Mouse (Mus musculus): ENCODE measurements around the gene Pilra.
"Not testable (repeated sequence)": the region's sequence is repeated elsewhere in the genome, so short reads cannot be mapped to it uniquely, and the experiment has no call there.

The Pilra gene

GRCm38 (mm10) chr5:137835966-137836520 is at the start of gene Pilra:
Gene Pilra, minus strand, starts transcription at chr5:137836281.
- not testable (repeated sequence) for DNase-seq

- no peak for DNase-seq
Measured at GRCm38 (mm10) chr5:137883345-137883744, 47.3 kb upstream of the Pilra start.

- DNase-seq, result no peak
Measured at GRCm38 (mm10) chr5:137882922-137883321, 46.8 kb upstream of the Pilra start.

- DNase-seq, result no peak
Measured at GRCm38 (mm10) chr5:137877860-137878259, 41.8 kb upstream of the Pilra start.

- DNase-seq, result no peak
Measured at GRCm38 (mm10) chr5:137875054-137875453, 39.0 kb upstream of the Pilra start.

- not testable (repeated sequence) for DNase-seq
Measured at GRCm38 (mm10) chr5:137872381-137872702, 36.3 kb upstream of the Pilra start.

DNA sequence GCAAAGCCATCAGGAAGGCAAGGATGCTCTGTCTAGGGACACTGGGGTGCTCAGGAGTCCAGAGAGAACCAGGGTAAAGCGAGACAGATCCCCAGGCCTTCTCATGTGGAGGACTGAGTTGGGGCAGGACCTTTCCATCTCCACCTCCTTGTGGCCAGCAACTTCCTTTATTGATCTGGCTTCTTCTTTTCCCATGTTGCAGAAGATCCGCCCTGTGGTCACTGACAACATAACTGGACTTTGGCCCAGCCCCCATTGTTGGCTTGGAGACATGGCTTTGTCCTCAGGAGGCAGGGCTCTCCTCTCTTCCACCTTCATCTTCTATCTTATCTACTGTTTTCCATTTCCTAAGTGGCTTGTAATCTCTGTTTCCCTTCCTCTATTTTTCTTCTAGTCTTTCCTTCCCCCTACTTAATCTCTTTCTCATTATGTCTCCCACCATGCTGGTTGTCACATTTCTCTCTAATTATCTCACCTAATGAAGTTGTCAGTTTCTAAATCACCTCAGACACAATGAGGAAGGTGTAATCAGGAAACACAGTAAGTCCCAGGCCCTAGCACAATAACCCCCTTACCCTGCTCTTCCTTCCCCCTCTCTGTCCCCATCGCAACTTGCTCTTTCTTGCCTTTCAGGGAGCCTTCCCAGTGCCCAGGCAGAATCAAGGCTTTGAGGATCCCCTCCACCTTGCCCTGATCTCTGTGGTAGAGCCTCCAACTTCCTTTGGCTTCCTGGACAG is 35.7 kb upstream of the Pilra start, which contains the start of gene Pilrb2:
Gene Pilrb2, minus strand, starts transcription at position 172 of the 737 bp plus-strand sequence.
- DNase-seq, result not testable (repeated sequence)

DNA sequence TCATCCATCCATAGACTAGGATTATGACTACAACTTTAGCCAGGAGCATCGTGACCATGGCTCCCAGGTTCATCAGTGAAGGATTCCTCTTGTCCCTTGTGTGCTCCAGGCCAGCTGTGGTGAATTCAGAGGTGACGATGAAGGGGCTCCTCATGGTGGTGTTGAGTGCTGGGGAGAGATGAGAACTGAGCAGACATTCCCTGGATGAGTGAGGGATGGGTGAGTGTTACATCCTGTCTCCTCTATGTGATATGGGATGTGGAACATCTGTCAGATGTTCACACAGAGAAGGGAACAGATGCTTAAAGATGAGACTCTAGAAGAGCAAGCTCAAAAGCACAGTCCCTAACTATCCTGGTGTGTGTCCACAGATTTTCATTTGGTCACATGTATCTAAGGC is 32.5 kb upstream of the Pilra start:
- not testable (repeated sequence) for DNase-seq

- not testable (repeated sequence) for DNase-seq
Measured at GRCm38 (mm10) chr5:137864008-137864407, 27.9 kb upstream of the Pilra start.

GRCm38 (mm10) chr5:137857960-137858710 is 22.1 kb upstream of the Pilra start, which contains the start of gene Pilrb1:
Gene Pilrb1, minus strand, starts transcription at chr5:137858106.
- not testable (repeated sequence) for DNase-seq

DNA sequence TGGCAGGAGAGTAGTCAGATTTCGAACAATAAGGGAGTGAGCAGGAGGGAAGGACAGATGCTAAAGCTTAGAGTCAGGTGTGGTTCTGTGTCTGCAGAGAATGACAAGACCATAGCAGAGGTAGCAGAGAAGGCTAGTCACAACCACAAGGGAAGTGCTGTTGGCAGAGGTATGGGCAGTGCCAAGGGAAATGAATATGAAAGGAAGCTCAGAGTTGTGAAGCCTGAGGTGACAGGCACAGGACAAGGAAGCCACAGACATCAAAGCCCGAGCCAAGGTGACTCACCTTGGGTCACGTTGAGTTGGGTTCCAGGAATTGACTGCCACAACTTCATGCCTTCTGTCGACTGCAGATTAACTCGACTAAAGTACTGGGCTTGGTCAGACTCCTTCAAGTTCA is 20.8 kb upstream of the Pilra start:
- DNase-seq, result not testable (repeated sequence)

DNA sequence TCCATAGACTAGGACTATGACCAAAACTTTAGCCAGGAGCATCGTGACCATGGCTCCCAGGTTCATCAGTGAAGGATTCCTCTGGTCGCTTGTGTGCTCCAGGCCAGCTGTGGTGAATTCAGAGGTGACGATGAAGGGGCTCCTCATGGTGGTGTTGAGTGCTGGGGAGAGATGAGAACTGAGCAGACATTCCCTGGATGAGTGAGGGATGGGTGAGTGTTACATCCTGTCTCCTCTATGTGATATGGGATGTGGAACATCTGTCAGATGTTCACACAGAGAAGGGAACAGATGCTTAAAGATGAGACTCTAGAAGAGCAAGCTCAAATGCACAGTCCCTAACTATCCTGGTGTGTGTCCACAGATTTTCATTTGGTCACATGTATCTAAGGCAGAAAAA is 18.8 kb upstream of the Pilra start:
- not testable (repeated sequence) for DNase-seq

GRCm38 (mm10) chr5:137850313-137850712 is 14.2 kb upstream of the Pilra start:
- not testable (repeated sequence) for DNase-seq

GRCm38 (mm10) chr5:137837110-137837509 is 1.0 kb upstream of the Pilra start:
- DNase-seq, result not testable (repeated sequence)

- DNase-seq, result no peak
Measured at GRCm38 (mm10) chr5:137836611-137837010, 530 bp upstream of the Pilra start.

DNA sequence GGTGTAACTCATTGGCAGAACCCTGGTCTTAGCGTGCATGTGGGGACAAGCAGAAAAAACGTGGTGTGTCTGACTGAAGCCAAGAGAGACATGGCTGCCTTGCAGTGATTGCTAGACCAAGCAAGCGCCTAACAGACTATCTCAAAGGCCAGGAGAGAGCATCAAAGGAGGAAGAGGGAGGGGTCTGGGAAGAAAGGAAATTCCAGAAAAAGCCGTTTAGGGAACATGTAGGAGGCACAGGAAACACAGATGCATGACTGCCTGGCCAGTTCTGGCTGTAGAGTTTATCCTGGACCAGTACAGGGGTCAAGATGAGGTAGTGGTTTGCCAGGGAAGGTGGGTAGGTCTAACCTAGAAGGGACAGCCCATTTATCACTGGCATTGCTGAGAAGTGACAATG is 2.6 kb downstream of the Pilra start:
- no peak for DNase-seq

DNA sequence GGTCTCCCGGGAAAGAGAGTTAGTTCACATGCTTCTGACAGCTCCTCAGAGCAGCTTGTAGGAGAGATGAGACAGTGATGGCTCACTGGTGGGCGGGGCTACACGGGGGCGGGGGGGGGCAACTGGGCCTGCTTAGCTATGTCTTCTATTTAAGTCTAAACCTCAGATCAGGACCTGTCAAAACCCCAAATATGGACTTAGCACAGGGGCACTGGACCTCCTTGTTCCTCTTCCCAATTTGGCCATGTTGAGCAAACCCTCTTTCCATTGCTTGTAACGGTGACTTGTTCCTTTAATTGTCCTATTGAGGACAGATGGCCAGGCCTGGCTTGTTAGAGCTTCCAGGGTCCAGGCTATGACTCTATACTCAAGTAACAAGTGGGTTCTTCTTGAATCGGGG is 4.6 kb downstream of the Pilra start:
- DNase-seq, result no peak

DNA sequence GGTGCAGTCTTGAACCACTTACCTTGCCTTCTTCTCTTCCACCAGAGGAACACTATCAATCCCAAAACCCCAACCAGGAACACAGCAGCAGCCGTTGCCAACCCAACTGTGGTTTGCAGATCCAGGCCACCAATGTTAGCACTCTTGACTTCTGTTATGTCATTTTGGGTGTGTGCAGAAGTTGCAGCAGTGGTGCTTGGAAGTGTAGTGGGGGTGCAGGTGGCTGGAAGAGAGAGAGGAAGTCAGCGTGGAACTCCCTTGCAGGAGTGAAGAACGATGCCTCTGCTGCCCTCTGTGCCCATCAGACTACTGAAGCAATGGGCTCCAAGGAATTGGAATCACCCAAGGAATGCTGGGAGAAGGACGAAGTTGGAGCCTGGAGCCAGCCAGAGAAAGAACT is 5.0 kb downstream of the Pilra start:
- DNase-seq, result no peak

DNA sequence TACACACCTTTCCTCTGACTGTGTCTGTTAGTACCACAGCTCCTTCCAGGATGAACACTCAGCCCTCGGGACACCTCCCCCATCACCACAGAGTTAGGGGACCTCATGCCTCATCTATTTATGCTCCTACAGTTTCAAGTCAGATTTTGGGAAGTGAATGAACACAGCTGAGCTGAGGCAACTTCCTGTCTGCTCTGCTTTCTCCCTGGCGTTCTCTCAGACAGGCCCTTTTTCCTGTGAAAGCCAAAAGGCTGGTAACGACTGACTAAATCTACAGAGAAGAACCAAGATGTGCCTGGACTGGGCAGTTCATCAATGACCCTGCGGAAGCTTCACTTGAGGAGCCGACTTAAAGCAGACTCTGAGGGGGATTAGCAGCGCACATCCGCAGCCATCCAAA is 5.8 kb downstream of the Pilra start:
- DNase-seq, result no peak

DNA sequence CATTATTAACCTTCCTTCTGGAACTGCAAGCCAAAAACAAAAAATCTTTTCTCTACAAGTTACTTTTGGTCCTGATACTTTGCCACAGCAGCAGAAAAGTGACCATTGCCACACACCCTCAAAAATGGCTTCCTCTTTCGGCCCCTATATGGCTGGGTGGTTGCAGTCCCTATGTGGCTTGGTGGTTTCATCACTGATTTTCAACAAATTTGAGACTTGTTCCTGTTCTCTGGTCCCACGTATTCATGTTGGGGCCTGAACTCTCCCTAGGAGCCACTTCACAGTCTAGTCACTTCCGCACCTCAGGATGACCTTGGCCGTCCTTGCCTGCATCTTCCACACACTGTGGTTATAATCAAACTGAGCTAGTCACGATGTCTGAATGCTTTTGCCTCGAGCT is 7.4 kb downstream of the Pilra start:
- DNase-seq, result no peak

- DNase-seq, result no peak
Measured at GRCm38 (mm10) chr5:137826421-137826820, 9.7 kb downstream of the Pilra start.

- no peak for DNase-seq
Measured at GRCm38 (mm10) chr5:137825971-137826370, 10.1 kb downstream of the Pilra start.

- DNase-seq, result no peak
Measured at GRCm38 (mm10) chr5:137825030-137825429, 11.1 kb downstream of the Pilra start.
